Mouse (Mus musculus): ENCODE results near the gene Ugt1a1.

DNA sequence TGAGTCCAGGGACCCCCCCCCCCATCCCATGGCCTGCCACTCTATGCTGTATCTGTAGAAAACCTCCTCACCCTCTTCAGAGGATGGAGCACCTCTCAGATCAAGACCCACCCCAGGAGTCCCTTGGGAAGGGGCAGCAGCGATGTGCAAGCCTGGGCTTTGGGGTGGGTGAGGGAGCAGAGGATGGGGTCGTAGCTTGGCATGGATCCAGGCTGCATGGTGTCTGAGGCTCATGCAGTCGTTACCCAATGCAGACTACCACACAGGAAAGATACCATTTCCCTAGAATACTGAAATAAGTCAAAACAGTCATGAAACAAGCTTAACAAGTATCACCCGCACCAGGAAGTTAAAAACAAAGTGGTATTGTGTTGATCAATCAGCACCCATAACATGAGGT lies 36.9 kb downstream of the Ugt1a1 start:
- no peak for TF ChIP-seq POLR2A (IDR thresholded peaks at IDR 0.05; ENCODE audit: control insufficient read depth, extremely low read depth, insufficient read depth, low read length, poor library complexity)
- no peak for TF ChIP-seq CTCF (IDR thresholded peaks at IDR 0.05; ENCODE audit: borderline replicate concordance, control insufficient read depth, extremely low read depth, insufficient read depth, low read length, poor library complexity)
